Mouse (Mus musculus) lung, postnatal 14 days (tissue): ENCODE data around the gene Msh5.
"Not testable (repeated sequence)": the region's sequence is repeated elsewhere in the genome, so short reads cannot be mapped to it uniquely, and the experiment has no call there.

Experiments used
- DNase-seq: peaks from one replicate; pipeline ENCODE4 v3.0.0; 2021

The Msh5 gene

GRCm38 (mm10) chr17:35021842-35022477 is 24.6 kb downstream of the Msh5 start:
- DNase-seq = peak; percentile 46

DNA sequence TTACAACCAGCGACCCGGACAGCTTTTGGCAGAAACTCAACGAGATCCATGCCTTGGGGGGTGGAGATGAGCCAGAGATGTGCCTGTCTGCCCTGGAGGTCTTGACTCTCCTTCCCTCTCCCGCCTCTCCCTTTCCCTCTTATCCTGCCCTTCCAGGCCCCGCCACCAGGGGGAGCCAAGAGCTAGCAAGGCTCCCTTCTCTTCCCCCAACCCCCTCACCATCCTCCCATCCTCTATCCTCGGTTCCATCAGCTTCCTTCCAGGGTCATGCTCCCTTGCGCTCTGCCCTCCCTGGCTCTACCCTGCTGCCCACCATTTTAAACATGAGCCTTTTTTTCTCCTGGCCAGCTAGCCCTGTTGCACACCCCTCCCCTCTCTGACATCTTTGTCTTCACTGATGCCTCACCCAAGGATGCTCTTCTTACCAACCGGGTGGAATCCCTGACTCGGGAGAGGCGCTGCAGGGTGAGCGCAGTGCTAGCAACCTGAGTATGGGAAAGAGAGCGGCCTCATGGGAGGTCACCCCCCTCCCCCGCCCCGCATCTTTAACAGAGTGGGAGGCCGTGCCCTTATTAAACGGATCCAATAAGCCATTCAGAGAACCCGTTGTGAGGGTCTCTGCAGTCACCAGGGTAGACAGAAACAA is 25.3 kb downstream of the Msh5 start:
- DNase-seq = peak; percentile 93

DNA sequence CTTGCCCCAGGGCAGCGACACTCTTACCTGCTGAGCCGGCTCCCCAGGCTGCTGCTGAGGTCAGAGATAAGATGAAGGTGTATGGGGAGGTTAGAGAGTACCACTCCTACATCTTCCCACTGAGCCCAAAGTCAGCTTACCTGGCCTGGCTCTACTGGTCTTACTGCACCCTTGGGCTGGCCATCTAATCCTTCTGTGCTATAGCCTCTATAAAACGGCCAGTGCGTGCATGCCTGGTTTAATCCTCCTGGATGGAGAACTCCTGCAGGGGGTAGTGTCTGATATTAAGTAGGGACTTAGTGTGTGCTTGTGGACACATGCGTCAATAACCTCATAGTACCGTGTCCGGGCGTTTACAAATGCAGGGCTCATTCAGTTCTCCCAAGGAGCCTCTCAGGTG is 26.0 kb downstream of the Msh5 start:
- DNase-seq = no peak

DNA sequence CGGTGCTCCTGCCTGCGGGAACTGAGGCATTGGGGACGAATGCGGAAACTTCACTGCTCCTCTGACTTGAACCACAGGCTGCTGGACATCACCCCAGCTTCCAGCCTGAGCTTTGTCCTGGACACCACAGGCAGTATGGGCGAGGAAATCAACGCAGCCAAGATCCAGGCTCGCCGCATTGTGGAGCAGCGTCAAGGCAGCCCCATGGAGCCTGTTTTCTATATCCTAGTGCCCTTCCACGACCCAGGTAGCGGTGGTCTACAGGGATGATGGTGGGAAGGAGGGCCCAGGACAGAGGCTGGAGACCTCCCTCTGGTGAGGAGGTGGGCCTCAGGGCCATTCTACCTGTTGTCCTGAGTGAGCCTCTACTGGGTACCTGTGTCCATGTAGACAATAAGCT is 26.7 kb downstream of the Msh5 start:
- no peak for DNase-seq

- no peak for DNase-seq
Observed at GRCm38 (mm10) chr17:35018171-35018570, 28.4 kb downstream of the Msh5 start.

DNA sequence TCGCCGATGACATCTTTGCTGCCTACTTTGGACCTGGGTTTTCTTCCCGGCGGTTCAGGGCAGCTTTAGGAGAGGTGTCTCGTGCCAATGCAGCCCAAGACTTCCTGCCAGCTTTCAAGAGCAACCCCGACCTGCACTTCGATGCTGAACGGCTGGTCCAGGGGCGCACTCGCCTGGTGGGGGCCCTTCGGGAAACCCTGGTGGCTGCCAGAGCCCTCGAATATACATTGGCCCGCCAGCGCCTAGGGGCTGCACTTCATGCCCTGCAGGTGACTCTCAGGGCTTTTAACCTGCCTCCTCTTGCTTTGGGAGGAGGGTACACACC is 28.9 kb downstream of the Msh5 start:
- no peak for DNase-seq

DNA sequence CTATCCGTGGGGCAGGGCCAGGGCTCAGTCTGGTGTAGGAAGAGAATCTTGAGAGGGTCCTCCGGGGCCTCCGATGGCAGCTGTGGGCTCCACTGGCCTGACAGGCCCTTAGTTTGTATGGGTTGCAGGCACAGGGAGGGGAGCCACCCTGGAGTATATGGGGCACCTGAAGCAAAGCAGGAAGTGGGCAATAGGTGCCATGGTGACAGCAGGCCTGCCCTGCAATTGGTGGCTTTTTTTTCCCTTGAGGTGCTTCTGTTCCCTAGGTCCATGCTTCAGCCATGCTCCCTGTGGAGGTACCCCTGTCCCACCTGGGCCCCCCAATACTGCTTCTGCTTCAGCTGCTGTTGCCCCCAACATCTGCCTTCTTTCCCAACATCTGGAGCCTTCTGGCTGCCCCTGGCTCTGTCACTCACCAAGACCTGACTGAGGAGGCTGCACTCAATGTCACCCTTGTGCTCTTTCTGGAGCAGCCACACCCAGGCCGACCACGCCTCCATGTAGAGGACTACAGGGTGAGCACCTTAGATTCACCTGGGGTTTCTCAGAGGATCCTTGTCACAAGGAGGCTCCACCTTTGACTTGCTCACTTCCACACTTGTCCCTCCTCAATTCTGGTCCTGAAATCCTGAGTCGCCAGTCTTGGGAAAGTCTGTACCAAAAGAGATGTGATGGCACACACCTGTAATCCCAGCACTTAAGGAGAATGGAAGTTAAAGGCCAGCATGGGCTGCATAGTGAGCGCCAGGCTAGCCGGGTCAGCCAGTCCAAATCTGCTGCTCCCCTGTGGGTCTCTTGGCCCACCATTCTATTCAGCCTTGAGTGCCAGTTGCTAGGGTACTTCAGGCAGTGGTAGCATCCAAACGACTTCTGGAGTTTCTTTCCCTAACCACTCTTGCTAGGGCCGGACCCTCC is 29.5 kb downstream of the Msh5 start:
- no peak for DNase-seq

GRCm38 (mm10) chr17:35016376-35016775 is 30.2 kb downstream of the Msh5 start, which contains the start of gene Vwa7:
TSS of gene Vwa7 (plus strand) at chr17:35016579.
- DNase-seq = no peak

- no peak for DNase-seq
Observed at GRCm38 (mm10) chr17:35015296-35015695, 31.2 kb downstream of the Msh5 start.

GRCm38 (mm10) chr17:35013221-35013620 is 33.3 kb downstream of the Msh5 start:
- no peak for DNase-seq

GRCm38 (mm10) chr17:35012430-35012829 is 34.1 kb downstream of the Msh5 start:
- no peak for DNase-seq

DNA sequence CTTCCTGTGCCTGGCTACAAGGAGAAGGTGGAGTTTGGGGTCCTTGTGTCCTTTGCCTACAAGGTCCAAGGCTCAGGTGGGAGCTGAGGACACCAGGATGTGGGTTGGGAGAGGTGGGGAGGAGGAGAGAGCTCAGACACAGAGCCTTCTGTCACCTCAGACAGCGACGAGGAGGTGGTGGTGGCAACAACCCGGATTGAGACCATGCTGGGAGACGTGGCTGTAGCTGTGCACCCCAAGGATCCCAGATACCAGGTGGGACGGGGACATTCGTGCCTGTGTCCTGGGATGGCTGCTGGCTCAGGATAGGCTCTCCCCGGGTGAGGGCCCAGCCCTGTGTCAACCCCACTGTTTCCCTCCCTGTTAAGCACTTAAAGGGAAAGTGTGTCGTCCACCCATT is 35.1 kb downstream of the Msh5 start:
- DNase-seq = no peak

DNA sequence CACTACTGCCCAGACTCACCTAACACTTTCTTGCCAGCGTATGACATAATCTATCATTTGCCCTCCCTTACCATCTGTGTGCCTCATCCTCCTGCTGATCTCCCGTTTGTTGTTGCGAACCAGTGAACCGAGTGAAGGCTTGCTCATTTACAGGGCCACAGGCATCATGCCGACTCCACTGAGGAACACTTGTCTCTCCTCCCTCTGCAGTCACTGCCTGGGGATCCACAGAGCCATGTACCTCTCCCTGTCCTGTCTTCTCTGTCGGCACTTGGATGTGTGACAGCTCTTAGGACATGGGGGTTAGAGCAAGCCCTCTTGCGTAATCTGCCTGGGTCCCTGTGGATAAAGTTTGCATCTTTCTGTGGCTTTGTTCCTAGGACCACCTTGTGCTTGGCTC is 37.0 kb downstream of the Msh5 start:
- DNase-seq = no peak

GRCm38 (mm10) chr17:35007387-35007991 is 39.1 kb downstream of the Msh5 start:
- no peak for DNase-seq

DNA sequence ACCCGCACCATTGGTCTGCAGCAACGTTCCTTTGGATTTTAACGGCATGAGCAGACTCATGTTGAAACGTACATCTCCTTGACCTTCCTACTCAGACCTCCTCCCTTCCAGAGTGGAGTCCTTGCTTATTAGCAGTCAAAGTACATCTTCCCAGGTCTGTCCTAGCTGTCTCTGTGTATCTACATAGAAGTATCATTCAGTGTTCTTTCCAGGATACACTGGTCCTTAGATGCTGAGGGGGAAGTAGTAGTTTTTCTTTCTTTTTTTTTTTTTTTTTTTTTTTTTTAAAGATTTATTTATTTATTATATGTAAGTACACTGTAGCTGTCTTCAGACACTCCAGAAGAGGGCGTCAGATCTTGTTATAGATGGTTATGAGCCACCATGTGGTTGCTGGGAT is 40.6 kb downstream of the Msh5 start:
- not testable (repeated sequence) for DNase-seq

DNA sequence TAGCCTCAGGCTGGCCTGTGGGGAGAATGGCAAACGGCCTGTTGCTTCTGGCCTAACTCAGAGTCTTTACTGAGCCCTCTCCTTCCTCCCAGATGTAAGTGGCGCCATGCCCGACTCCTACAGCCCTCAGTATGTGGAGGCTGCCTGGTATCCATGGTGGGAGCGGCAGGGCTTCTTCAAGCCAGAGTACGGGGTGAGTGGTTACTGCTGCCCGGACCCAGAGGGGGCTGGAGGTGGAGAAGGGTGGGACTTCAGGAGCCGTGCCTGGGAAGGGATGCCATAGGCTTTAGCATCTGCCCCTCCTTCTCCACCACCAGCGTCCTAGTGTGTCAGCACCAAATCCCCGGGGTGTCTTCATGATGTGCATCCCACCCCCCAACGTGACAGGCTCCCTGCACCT is 41.4 kb downstream of the Msh5 start:
- no peak for DNase-seq

DNA sequence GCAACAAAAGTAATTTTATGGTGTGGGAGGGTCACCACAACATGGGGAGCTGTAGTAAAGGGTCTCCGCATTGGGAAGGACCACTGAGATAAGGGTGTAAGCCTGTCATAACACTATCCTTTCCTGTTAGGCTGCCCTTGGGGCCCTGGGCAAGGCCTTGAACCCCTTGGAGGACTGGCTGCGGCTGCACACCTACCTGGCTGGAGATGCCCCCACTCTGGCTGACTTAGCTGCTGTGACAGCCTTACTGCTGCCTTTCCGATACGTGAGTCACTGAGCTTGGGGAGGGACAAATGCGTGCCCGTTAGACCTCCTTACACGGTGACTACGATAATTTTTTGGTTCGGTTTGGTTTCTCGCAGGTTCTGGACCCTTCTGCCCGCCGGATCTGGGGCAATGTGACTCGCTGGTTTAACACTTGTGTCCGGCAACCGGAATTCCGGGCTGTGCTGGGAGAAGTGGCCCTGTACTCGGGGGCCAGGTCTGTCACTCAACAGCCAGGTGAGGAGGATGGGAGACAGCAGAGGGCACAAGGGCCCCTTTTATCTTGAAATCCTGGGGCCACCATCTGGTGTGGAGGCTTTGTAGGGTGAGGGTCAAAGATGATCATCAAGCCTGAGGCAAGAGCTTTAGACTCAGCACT is 42.3 kb downstream of the Msh5 start:
- DNase-seq = no peak

- DNase-seq = no peak
Observed at GRCm38 (mm10) chr17:35003022-35003838, 43.3 kb downstream of the Msh5 start.

DNA sequence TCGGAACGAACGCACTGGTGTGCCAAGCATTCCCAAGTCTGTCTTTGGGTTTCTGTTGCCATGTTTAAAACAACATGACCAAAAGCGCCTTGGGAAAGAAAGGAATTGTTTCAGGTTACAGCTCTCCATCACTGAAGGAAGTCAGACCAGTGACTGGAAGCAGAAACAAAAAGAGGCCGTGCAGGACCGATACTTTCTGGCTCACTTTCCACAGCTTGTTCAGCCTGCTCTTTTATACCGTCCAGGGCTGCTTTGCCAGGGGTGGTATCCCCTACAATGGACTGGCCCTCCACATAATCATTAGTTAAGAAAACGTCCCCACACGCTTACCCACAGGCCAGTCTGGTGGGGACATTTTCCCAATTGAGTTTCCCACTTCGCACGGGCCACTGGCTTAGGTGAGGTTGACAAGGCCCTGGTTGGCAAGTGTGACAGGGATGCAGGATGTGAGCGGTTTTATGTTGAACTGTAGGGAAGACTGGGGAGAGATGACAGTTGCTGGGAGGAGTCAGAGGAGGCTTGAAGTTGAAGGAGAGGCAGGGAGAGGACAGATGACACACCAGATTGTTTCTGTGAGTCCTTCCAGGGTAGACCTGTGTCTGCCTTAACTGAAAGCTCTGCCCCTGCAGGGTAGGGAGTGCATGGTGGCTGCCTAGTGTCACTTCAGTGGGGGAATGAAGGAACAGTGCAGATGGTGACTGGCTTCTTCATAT is 44.2 kb downstream of the Msh5 start:
- DNase-seq = no peak

GRCm38 (mm10) chr17:35001452-35002152 is 44.9 kb downstream of the Msh5 start:
- DNase-seq = peak; percentile 30
